Mouse (Mus musculus) left cerebral cortex, adult 2 months (tissue): Measurements from ENCODE around the gene Cebpa. TPM values are rescaled to one million over a fixed set of nuclear protein-coding genes. Genes with fewer than 3 reads are reported as not detected.

Experiments
- DNase-seq, 2 experiments: peaks; one replicate each; pipeline ENCODE4 v3.0.0; 2021 to 2022; ENCODE audit warnings: low spot score in 2 of 2, mixed read lengths in 1 of 2; ENCODE audit errors: extremely low spot score in 1 of 2
- H3K27ac ChIP-seq: fragments of 200-600 bp; 2 replicates; pipeline ENCODE4 v1.8.1; 2022
- H3K4me3 ChIP-seq: fragments of 200-600 bp; 2 replicates; pipeline ENCODE4 v1.8.1; 2022
- CTCF ChIP-seq: fragments of 200-600 bp; IDR thresholded peaks from 2 replicates; pipeline ENCODE4 v1.8.1; 2022; ENCODE audit warnings: antibody characterized with exemption, mild to moderate bottlenecking, moderate library complexity
- intact Hi-C: fragments of 180-260 bp; cut with DNase I; formaldehyde crosslinking; loops from one replicate; pipeline ENCODE4 v1.15.1; 2025
- microRNA-seq, 2 experiments: library from miRNA; unstranded; fragments of <30 nt; microRNA quantifications; one replicate each; pipeline ENCODE4 v1.2.0; 2021
- total RNA-seq, 2 experiments: library from RNA; stranded (reverse); gene quantifications; 2 replicates each; pipeline ENCODE4 v1.2.3; 2021

Gene Cebpa
- total RNA-seq, 2 experiments from 2014 or later = 10.3 to 11.4 TPM

GRCm38 (mm10) chr7:35156561-35157477 is 37.7 kb downstream of the Cebpa start:
- intact Hi-C loops = no loop called here
- Histone ChIP-seq H3K4me3 (no peak overlapping the region), H3K27ac (no peak overlapping the region)
- no peak for DNase-seq
- no peak; the same call in 1 of the 2 replicates for TF ChIP-seq CTCF

DNA sequence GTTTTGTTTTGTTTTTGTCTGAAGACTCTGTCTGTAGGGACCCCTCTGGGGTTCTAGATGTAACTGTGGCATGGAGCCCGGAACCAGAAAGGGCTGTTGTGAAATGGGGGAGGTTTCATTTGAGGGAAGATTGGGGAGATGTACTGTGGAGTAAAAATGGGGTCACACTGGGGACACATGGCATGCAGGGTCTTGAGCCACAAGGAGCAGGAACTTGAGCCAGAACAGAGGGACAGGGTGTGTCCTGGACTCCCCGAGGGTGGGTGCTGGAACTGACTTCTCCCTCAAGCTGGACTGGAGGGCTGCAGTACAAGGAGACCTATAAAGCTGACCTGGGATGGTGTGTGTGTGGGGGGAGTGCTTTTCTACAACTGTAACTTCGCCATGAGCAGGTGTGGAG is 38.4 kb downstream of the Cebpa start:
- no peak for DNase-seq
- no peak overlapping the region for H3K4me3 ChIP-seq
- no peak overlapping the region for H3K27ac ChIP-seq
- no peak for TF ChIP-seq CTCF
- intact Hi-C loops = no loop called here

DNA sequence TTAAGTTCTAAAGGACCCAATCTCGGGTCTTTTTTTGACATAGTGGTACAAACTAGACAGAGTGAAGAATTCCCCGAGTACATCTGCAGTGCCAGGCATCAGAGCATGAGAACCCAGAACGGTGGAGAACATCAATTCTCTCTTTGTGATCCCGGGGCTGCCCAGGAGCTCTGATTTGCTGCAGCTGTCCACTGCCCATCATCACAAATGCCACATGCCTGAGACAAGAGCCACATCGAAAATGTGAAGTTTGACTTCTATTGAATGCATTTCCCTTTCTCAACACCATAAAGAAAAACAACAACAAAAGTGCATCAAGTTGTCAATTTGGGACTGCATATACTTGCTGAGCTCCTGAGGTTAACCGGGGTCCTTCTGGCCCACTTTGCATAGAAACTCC is 43.4 kb downstream of the Cebpa start:
- intact Hi-C loops = no loop called here
- Histone ChIP-seq H3K27ac (no peak overlapping the region), H3K4me3 (no peak overlapping the region)
- DNase-seq = no peak
- TF ChIP-seq CTCF = no peak

DNA sequence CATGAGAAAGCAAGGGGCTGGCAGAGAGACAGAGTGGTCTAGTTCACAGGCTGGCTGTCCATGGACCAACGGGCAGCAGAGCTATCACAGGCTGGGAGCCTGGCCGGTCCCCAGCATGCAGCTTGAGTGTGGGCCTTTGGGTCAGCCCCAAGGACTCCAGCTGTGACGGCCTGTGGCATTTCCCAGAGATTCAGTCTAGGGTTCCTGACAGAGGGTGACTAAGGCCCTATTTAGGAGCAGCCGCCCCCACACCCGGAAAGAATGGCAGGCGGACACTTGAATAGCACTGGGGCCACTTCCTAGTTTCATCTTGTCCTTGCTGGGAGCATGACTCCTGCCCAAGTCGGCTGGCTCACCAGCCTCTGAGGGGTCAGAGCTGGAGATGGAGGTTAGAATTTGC is 44.5 kb downstream of the Cebpa start:
- TF ChIP-seq CTCF = no peak
- DNase-seq = no peak
- intact Hi-C loops = no loop called here
- Histone ChIP-seq H3K27ac (no peak overlapping the region), H3K4me3 (no peak overlapping the region)

GRCm38 (mm10) chr7:35164131-35164530 is 45.0 kb downstream of the Cebpa start:
- intact Hi-C loops = no loop called here
- TF ChIP-seq CTCF = no peak
- Histone ChIP-seq H3K27ac (no peak overlapping the region), H3K4me3 (no peak overlapping the region)
- no peak for DNase-seq

- intact Hi-C loops = no loop called here
Observed at GRCm38 (mm10) chr7:35166988-35167387, 47.9 kb downstream of the Cebpa start.

GRCm38 (mm10) chr7:35167925-35168324 is 48.8 kb downstream of the Cebpa start:
- Histone ChIP-seq H3K27ac (no peak overlapping the region), H3K4me3 (no peak overlapping the region)
- no peak for DNase-seq
- TF ChIP-seq CTCF = no peak
- intact Hi-C loops = no loop called here

More at GRCm38 (mm10) chr7:35166988-35167387, 47.9 kb downstream of the Cebpa start:
- Histone ChIP-seq H3K27ac (no peak overlapping the region), H3K4me3 (no peak overlapping the region)
- TF ChIP-seq CTCF = no peak
- DNase-seq = no peak

DNA sequence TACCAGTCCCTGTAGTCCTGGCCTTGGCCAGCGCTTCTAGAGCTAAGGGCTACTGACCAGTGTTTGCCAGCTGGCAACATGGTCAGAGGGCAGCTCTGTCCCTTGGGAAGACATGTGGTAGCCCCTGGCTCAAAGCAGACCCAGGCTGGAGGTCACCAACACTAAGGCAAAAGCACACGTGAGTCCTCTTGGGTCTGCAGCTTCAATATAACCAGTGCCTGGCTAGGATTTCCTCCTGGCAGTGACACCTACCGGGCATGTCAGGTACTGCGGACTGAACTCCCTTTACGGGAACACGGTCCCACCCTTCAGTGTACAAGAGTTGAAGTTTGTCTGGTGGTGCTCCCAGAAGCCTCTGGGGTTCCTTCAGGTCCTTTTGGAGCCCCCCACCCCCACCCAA is 50.2 kb downstream of the Cebpa start:
- TF ChIP-seq CTCF = peak; percentile 97
- H3K4me3 ChIP-seq = no peak overlapping the region
- H3K27ac ChIP-seq = no peak overlapping the region
- intact Hi-C loops = loop anchor here (1.0 kb wide), 1 partner anchor 50 kb away; the partner anchor contains the start of gene Cebpa
- peak; percentile 80 to 90 for DNase-seq

Small RNA genes lying within 50 kb of the gene (microRNA-seq; reads per million reads assigned to microRNA genes)
- 0 reads per million in 2 experiments for gene Gm25033

Other genes with a start within 250 kb of the Cebpa start
- 10 to 100 TPM; 28.9 to 30.1 TPM for gene Pepd, start 206.9 kb upstream of the Cebpa start, total RNA-seq
- gene Cebpg, start 62.7 kb upstream of the Cebpa start, total RNA-seq = 10 to 100 TPM; 34.3 to 38.4 TPM
- 10 to 100 TPM; 37.1 to 47.6 TPM for gene Slc7a10, start 67.1 kb downstream of the Cebpa start, total RNA-seq
- gene Lrp3, start 96.2 kb downstream of the Cebpa start, total RNA-seq = 10 to 100 TPM; 80.8 to 86.8 TPM
- 10 to 100 TPM; 27.3 to 27.7 TPM for gene Gpatch1, start 199.1 kb downstream of the Cebpa start, total RNA-seq
- gene Rhpn2, start 214.9 kb downstream of the Cebpa start, total RNA-seq = 1 to 10 TPM; 5.8 to 6.2 TPM